Mouse (Mus musculus) cerebellum, adult 2 months (tissue): ENCODE results near the gene Pafah1b3. TPM values are rescaled to one million over a fixed set of nuclear protein-coding genes. Genes with fewer than 3 reads are reported as not detected.

ENCODE experiments used
- DNase-seq, 2 experiments: peaks; one replicate each; pipeline ENCODE4 v3.0.0; 2021
- H3K27ac ChIP-seq: fragments of 200-500 bp; 2 replicates; pipeline ENCODE4 v1.5.1; 2012; ENCODE audit warnings: low read length, control low read depth, inconsistent platforms; ENCODE audit not compliant: insufficient read depth
- H3K27me3 ChIP-seq: fragments of 200-500 bp; 2 replicates; pipeline ENCODE4 v1.6.1; 2012; ENCODE audit warnings: inconsistent platforms, mild to moderate bottlenecking, low read length, moderate library complexity; ENCODE audit not compliant: control insufficient read depth, insufficient read depth
- H3K4me1 ChIP-seq: fragments of 200-500 bp; 2 replicates; pipeline ENCODE4 v1.6.1; 2011; ENCODE audit warnings: low read length; ENCODE audit not compliant: control insufficient read depth, insufficient read depth
- H3K4me3 ChIP-seq: fragments of 200-500 bp; replicated peaks from 2 replicates; pipeline ENCODE3; 2011; ENCODE audit warnings: mild to moderate bottlenecking, low read depth, low read length, control low read depth; ENCODE audit not compliant: insufficient read depth
- CTCF ChIP-seq: fragments of 200-500 bp; IDR thresholded peaks from 2 replicates; pipeline ENCODE4 v1.5.1; 2011; ENCODE audit warnings: low read depth, mild to moderate bottlenecking, control low read depth, low read length, moderate library complexity, borderline replicate concordance; ENCODE audit not compliant: insufficient read depth
- POLR2A ChIP-seq: fragments of 200-500 bp; IDR thresholded peaks from 2 replicates; pipeline ENCODE4 v1.6.1; 2011; ENCODE audit warnings: low read length, control low read depth, borderline replicate concordance; ENCODE audit not compliant: insufficient read depth
- WGBS: fragments of 180-500 bp; shearing (Covaris S2); methylation state at CpG from one replicate; pipeline ENCODE4 v1.1.7; 2018; 5-methylcytosine and 5-hydroxymethylcytosine counted together
- polyA plus RNA-seq: library from polyadenylated mRNA; depleted of rRNA; stranded (reverse); fragments of >200 nt; gene quantifications from 2 replicates; pipeline ENCODE4 v1.2.3, GENCODE M21; 2012

Gene Pafah1b3
- polyA plus RNA-seq, 1 experiment: 42.6 TPM

DNA sequence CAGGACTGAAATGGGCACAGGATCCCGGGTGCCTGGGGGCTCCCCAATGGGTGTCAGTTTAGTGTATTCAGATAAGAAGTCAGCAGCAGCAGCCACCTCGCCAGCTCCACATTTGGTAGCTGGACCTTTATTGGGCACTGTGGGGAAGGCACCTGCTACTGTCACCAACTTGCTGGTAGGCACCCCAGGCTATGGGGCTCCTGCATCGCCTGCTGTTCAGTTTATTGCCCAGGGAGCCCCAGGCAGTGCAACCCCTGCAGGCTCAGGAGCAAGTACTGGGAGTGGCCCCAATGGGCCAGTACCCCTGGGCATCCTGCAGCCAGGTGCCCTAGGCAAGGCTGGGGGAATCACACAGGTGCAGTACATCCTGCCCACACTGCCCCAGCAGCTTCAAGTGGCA lies 9.1 kb downstream of the Pafah1b3 start:
- peaks cover 12% of the 10 kb centered on the region for H3K4me1 ChIP-seq
- no peaks in the 10 kb centered on the region for H3K27me3 ChIP-seq
- DNase-seq: no peak
- no peak overlapping the region for H3K27ac ChIP-seq
- TF ChIP-seq CTCF (no peak), POLR2A (no peak)
- WGBS: 85% methylated on average over 3 of the region's 3 CpGs
- H3K4me3 ChIP-seq: no peak overlapping the region

DNA sequence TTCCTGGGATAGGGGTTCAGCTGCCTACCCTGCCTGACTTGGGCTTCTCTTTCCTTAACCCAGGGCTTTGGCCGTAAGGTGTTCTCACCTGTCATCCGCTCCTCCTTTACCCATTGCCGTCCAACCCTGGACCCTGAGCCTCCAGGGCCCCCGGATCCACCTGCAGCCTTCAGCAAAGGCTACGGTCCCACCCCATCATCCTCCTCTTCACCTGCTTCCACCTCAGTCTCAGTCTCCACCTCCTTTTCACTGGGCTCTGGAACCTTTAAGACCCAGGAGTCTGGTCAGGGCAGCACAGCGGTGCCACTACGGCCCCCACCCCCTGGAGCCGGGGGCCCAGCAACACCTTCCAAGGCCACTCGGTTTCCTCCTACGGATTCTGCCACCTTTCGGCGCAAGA lies 9.8 kb downstream of the Pafah1b3 start:
- TF ChIP-seq CTCF (no peak), POLR2A (no peak)
- H3K27ac ChIP-seq: no peak overlapping the region
- WGBS: 93% methylated on average over 12 of the region's 12 CpGs
- H3K27me3 ChIP-seq: no peaks in the 10 kb centered on the region
- DNase-seq: no peak
- H3K4me3 ChIP-seq: no peak overlapping the region
- peaks cover 15% of the 10 kb centered on the region for H3K4me1 ChIP-seq

DNA sequence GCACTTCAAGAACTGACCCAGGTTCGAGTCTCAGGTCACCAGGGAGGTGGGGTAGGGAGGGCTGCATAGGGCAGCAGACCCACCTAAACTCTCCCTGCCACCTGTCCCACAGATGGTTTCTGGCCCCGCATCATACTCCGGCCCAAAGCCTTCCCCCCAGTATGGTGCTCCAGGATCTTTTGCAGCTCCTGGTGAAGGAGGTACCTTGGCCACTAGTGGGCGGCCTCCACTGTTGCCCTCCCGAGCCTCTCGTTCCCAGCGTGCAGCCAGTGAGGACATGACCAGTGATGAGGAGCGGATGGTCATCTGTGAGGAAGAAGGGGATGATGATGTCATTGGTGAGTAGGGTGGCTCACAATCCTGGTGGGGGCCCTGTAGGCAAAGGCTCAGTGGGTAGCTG lies 10.8 kb downstream of the Pafah1b3 start:
- no peak for DNase-seq
- Histone ChIP-seq H3K4me3 (no peak overlapping the region), H3K27ac (no peak overlapping the region), H3K4me1 (peaks cover 15% of the 10 kb centered on the region), H3K27me3 (no peaks in the 10 kb centered on the region)
- 66% methylated on average over 8 of the region's 8 CpGs for WGBS
- TF ChIP-seq CTCF: no peak
- TF ChIP-seq POLR2A: no peak

DNA sequence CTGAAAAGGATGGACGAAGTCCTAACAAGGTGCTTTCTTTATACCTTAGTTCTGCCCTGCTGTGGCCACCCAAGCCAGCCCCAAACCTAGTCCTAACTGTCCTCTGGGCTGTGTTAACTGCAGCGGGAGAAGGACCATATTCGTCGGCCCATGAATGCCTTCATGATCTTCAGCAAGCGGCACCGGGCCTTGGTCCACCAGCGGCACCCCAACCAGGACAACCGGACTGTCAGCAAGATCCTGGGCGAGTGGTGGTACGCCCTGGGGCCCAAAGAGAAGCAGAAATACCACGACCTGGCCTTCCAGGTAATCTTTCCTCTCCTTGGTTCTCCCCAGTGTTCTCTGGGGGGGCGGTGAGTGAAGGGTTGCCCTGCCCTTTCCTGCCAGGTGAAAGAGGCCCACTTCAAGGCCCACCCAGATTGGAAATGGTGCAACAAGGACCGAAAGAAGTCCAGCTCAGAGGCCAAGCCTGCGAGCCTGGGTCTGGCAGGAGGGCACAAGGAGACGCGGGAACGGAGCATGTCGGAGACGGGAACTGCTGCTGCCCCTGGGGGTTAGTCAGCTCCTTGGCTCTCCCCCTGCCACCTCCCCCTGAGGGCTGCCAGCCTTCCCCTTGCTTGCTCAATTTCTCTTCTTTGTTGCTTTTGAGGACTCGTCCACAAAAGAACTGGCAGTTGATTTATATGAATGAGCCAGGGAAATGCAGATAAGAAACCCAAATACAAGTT lies 12.1 kb downstream of the Pafah1b3 start:
- TF ChIP-seq CTCF: no peak
- no peak for TF ChIP-seq POLR2A
- WGBS: 79% methylated on average over 20 of the region's 20 CpGs
- no peak for DNase-seq
- Histone ChIP-seq H3K4me1 (peaks cover 21% of the 10 kb centered on the region), H3K27me3 (no peaks in the 10 kb centered on the region), H3K27ac (no peak overlapping the region), H3K4me3 (no peak overlapping the region)

DNA sequence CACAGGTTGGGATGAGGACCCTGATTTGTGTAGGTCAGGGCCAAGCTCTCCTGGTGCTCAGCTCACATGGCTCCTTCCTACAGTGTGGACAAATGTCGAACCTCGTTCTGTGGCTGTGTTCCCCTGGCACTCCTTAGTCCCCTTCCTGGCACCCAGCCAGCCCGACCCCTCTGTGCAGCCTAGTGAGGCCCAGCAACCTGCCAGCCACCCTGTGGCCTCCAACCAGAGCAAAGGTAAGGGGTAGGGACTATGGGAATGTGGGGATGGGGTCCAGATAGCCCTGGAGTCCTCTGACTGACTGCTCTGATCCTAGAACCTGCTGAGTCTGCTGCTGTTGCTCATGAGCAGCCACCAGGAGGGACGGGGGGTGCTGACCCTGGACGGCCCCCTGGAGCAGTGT lies 13.0 kb downstream of the Pafah1b3 start:
- Histone ChIP-seq H3K27ac (peak overlapping the region; percentile 31), H3K4me1 (peaks cover 29% of the 10 kb centered on the region), H3K4me3 (no peak overlapping the region), H3K27me3 (no peaks in the 10 kb centered on the region)
- WGBS: 30% methylated on average over 5 of the region's 5 CpGs
- TF ChIP-seq CTCF (no peak), POLR2A (no peak)
- DNase-seq: peak; percentile 48 to 50

DNA sequence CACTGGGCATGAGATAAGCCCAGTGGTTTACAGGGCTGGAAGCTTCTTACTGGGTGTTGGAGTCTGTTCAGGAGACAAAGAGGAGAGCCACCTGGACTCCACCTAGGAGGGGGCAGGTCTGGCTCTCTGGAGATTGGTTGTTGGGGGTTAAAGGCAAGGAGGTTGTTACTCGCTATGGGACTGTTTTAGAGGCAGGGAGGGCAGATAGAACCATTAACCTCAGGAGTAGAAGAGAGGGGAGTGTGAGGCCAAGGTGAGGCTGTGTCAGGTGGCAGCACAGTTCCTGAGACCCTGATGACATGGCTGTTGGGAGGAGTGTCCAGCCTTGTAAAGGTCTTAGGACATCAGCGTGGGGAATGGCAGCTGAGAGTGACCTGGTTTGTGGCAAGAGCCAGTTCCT lies 13.6 kb downstream of the Pafah1b3 start:
- Histone ChIP-seq H3K4me3 (peak overlapping the region; percentile 96), H3K27me3 (no peaks in the 10 kb centered on the region), H3K27ac (peak overlapping the region; percentile 18), H3K4me1 (peaks cover 29% of the 10 kb centered on the region)
- DNase-seq: peak in 1 of 2 experiments; percentile 29
- TF ChIP-seq CTCF (no peak), POLR2A (no peak)
- WGBS: 13% methylated on average over 2 of the region's 2 CpGs

DNA sequence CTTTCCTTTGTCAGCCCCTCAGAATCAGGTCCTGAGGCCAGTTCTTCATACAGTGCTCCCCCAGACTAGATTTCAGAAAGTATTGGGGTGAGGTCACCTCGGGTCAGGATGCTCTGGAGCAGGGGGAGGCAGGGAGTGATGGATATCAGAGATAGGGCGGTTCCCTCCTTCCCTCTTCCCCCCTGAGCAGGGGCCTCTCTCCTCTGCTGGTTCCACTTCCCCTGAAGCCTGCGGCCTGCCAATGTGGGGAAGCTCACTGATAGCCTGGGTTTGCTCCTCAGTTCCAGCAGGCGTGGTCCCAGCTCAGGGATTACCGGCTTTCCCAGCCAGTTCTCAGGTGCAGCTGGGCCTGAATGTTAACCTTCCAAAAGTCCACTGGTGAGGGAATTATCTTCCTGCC lies 14.1 kb downstream of the Pafah1b3 start:
- 12% methylated on average over 5 of the region's 5 CpGs for WGBS
- peaks cover 29% of the 10 kb centered on the region for H3K4me1 ChIP-seq
- no peak for TF ChIP-seq CTCF
- peak overlapping the region; percentile 18 for H3K27ac ChIP-seq
- peak in 1 of 2 experiments; percentile 32 for DNase-seq
- peak overlapping the region; percentile 96 for H3K4me3 ChIP-seq
- no peaks in the 10 kb centered on the region for H3K27me3 ChIP-seq

DNA sequence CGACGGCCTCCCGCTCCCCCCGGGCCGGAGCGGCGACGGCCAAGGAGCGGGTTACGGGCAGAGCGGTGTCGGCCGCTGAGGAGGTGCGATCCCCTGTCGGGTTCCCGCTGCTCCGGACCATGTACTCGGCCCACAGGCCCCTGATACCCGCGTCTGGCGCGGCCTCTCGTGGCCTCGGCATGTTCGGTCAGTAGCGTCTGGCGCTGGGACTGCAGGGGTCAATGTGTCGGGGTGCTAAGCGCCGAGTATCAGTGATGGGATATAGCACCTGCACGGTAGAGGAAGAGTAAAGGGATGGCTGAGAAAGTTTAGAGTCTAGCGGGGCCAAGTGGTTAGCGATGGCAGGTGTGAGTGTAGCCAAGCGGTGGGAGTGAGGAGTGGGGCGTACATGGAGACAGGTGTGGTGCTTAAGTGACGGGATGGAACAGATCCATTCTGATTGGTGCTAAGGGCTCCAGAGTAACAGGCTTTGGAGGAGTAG lies 15.0 kb downstream of the Pafah1b3 start:
- Histone ChIP-seq H3K27me3 (no peaks in the 10 kb centered on the region), H3K4me3 (peak overlapping the region; percentile 96), H3K4me1 (peaks cover 30% of the 10 kb centered on the region), H3K27ac (peak overlapping the region; percentile 59)
- no peak for TF ChIP-seq POLR2A
- TF ChIP-seq CTCF: no peak
- DNase-seq: peak; percentile 65 to 70
- 1% methylated on average over 28 of the region's 36 CpGs for WGBS
